Mouse (Mus musculus): ENCODE data around the gene Smarca1. TPM values are rescaled to one million over a fixed set of nuclear protein-coding genes. Genes with fewer than 3 reads are reported as not detected.

Smarca1 gene
- polyA plus RNA-seq, 1 experiment: 1.2 TPM

GRCm38 (mm10) chrX:47882813-47883212 lies 10.0 kb downstream of the Smarca1 start:
- TF ChIP-seq POLR2A (IDR thresholded peaks at IDR 0.05; ENCODE audit: control insufficient read depth, low read depth, low read length) (no peak), CTCF (IDR thresholded peaks at IDR 0.05; ENCODE audit: control insufficient read depth, insufficient read depth, insufficient replicate concordance, low read depth, low read length) (no peak)
- H3K27me3 ChIP-seq (ENCODE audit: control insufficient read depth, insufficient read depth, low read length): no peaks in the 10 kb centered on the region
- H3K4me1 ChIP-seq (ENCODE audit: control insufficient read depth, insufficient read depth, low read length): no peaks in the 10 kb centered on the region

GRCm38 (mm10) chrX:47880052-47880451 lies 12.7 kb downstream of the Smarca1 start:
- no peaks in the 10 kb centered on the region for H3K4me1 ChIP-seq (ENCODE audit: control insufficient read depth, insufficient read depth, low read length)
- TF ChIP-seq CTCF (IDR thresholded peaks at IDR 0.05; ENCODE audit: control insufficient read depth, insufficient read depth, insufficient replicate concordance, low read depth, low read length) (no peak), POLR2A (IDR thresholded peaks at IDR 0.05; ENCODE audit: control insufficient read depth, low read depth, low read length) (no peak)
- H3K27ac ChIP-seq (ENCODE audit: control insufficient read depth, insufficient read depth, low read depth, low read length): no peak overlapping the region
- H3K4me3 ChIP-seq (ENCODE audit: control insufficient read depth, low read depth, low read length): no peak overlapping the region
- no peaks in the 10 kb centered on the region for H3K36me3 ChIP-seq (ENCODE audit: control insufficient read depth, insufficient read depth, low read length)
- no peaks in the 10 kb centered on the region for H3K27me3 ChIP-seq (ENCODE audit: control insufficient read depth, insufficient read depth, low read length)

More at GRCm38 (mm10) chrX:47882813-47883212, 10.0 kb downstream of the Smarca1 start:
- Histone ChIP-seq H3K27ac (ENCODE audit: control insufficient read depth, insufficient read depth, low read depth, low read length) (no peak overlapping the region), H3K4me3 (ENCODE audit: control insufficient read depth, low read depth, low read length) (no peak overlapping the region), H3K36me3 (ENCODE audit: control insufficient read depth, insufficient read depth, low read length) (no peaks in the 10 kb centered on the region)

GRCm38 (mm10) chrX:47858544-47858943 lies 34.2 kb downstream of the Smarca1 start:
- no peaks in the 10 kb centered on the region for H3K36me3 ChIP-seq (ENCODE audit: control insufficient read depth, insufficient read depth, low read length)
- no peaks in the 10 kb centered on the region for H3K4me1 ChIP-seq (ENCODE audit: control insufficient read depth, insufficient read depth, low read length)
- TF ChIP-seq POLR2A (IDR thresholded peaks at IDR 0.05; ENCODE audit: control insufficient read depth, low read depth, low read length) (no peak), CTCF (IDR thresholded peaks at IDR 0.05; ENCODE audit: control insufficient read depth, insufficient read depth, insufficient replicate concordance, low read depth, low read length) (no peak)

GRCm38 (mm10) chrX:47835835-47836195 lies 57.0 kb downstream of the Smarca1 start:
- no peak overlapping the region for H3K27ac ChIP-seq (ENCODE audit: control insufficient read depth, insufficient read depth, low read depth, low read length)
- H3K27me3 ChIP-seq (ENCODE audit: control insufficient read depth, insufficient read depth, low read length): no peaks in the 10 kb centered on the region
- H3K4me1 ChIP-seq (ENCODE audit: control insufficient read depth, insufficient read depth, low read length): no peaks in the 10 kb centered on the region
- TF ChIP-seq CTCF (IDR thresholded peaks at IDR 0.05; ENCODE audit: control insufficient read depth, insufficient read depth, insufficient replicate concordance, low read depth, low read length) (no peak), POLR2A (IDR thresholded peaks at IDR 0.05; ENCODE audit: control insufficient read depth, low read depth, low read length) (no peak)
- no peaks in the 10 kb centered on the region for H3K36me3 ChIP-seq (ENCODE audit: control insufficient read depth, insufficient read depth, low read length)
- no peak overlapping the region for H3K4me3 ChIP-seq (ENCODE audit: control insufficient read depth, low read depth, low read length)

More at GRCm38 (mm10) chrX:47858544-47858943, 34.2 kb downstream of the Smarca1 start:
- H3K27me3 ChIP-seq (ENCODE audit: control insufficient read depth, insufficient read depth, low read length): no peaks in the 10 kb centered on the region
- H3K4me3 ChIP-seq (ENCODE audit: control insufficient read depth, low read depth, low read length): no peak overlapping the region
- no peak overlapping the region for H3K27ac ChIP-seq (ENCODE audit: control insufficient read depth, insufficient read depth, low read depth, low read length)

GRCm38 (mm10) chrX:47835098-47835834 lies 57.5 kb downstream of the Smarca1 start:
- H3K27ac ChIP-seq (ENCODE audit: control insufficient read depth, insufficient read depth, low read depth, low read length): no peak overlapping the region
- H3K36me3 ChIP-seq (ENCODE audit: control insufficient read depth, insufficient read depth, low read length): no peaks in the 10 kb centered on the region
- no peak for TF ChIP-seq CTCF (IDR thresholded peaks at IDR 0.05; ENCODE audit: control insufficient read depth, insufficient read depth, insufficient replicate concordance, low read depth, low read length)
- TF ChIP-seq POLR2A (IDR thresholded peaks at IDR 0.05; ENCODE audit: control insufficient read depth, low read depth, low read length): no peak
- H3K4me3 ChIP-seq (ENCODE audit: control insufficient read depth, low read depth, low read length): no peak overlapping the region
- H3K27me3 ChIP-seq (ENCODE audit: control insufficient read depth, insufficient read depth, low read length): no peaks in the 10 kb centered on the region
- no peaks in the 10 kb centered on the region for H3K4me1 ChIP-seq (ENCODE audit: control insufficient read depth, insufficient read depth, low read length)

GRCm38 (mm10) chrX:47833431-47833830 lies 59.3 kb downstream of the Smarca1 start:
- Histone ChIP-seq H3K36me3 (ENCODE audit: control insufficient read depth, insufficient read depth, low read length) (no peaks in the 10 kb centered on the region), H3K4me1 (ENCODE audit: control insufficient read depth, insufficient read depth, low read length) (no peaks in the 10 kb centered on the region), H3K4me3 (ENCODE audit: control insufficient read depth, low read depth, low read length) (no peak overlapping the region), H3K27me3 (ENCODE audit: control insufficient read depth, insufficient read depth, low read length) (no peaks in the 10 kb centered on the region), H3K27ac (ENCODE audit: control insufficient read depth, insufficient read depth, low read depth, low read length) (no peak overlapping the region)
- TF ChIP-seq CTCF (IDR thresholded peaks at IDR 0.05; ENCODE audit: control insufficient read depth, insufficient read depth, insufficient replicate concordance, low read depth, low read length) (no peak), POLR2A (IDR thresholded peaks at IDR 0.05; ENCODE audit: control insufficient read depth, low read depth, low read length) (no peak)

GRCm38 (mm10) chrX:47820566-47820965 lies 72.2 kb downstream of the Smarca1 start:
- Histone ChIP-seq H3K4me3 (ENCODE audit: control insufficient read depth, low read depth, low read length) (no peak overlapping the region), H3K27ac (ENCODE audit: control insufficient read depth, insufficient read depth, low read depth, low read length) (no peak overlapping the region), H3K36me3 (ENCODE audit: control insufficient read depth, insufficient read depth, low read length) (no peaks in the 10 kb centered on the region), H3K4me1 (ENCODE audit: control insufficient read depth, insufficient read depth, low read length) (no peaks in the 10 kb centered on the region), H3K27me3 (ENCODE audit: control insufficient read depth, insufficient read depth, low read length) (no peaks in the 10 kb centered on the region)
- no peak for TF ChIP-seq CTCF (IDR thresholded peaks at IDR 0.05; ENCODE audit: control insufficient read depth, insufficient read depth, insufficient replicate concordance, low read depth, low read length)
- TF ChIP-seq POLR2A (IDR thresholded peaks at IDR 0.05; ENCODE audit: control insufficient read depth, low read depth, low read length): no peak

Measured in testis, adult 2 months (tissue).